Mouse (Mus musculus): ENCODE measurements at regions not wholly inside any gene's neighbourhood (a gene's known extent, or its start where the extent isn't known, plus 50 kb on each side); places are given as distances from the start of the nearest gene placed in this dataset.
A peak's percentile ranks its signal among the peaks of the same experiment; 100 is the strongest.

GRCm38 (mm10) chr8:15244770-15245485 lies 199.1 kb upstream of the BB014433 start:
- no peak for DNase-seq

GRCm38 (mm10) chr8:15235410-15235809 lies 189.5 kb upstream of the BB014433 start:
- no peak for DNase-seq

GRCm38 (mm10) chr8:15233241-15233640 lies 187.4 kb upstream of the BB014433 start:
- DNase-seq = no peak

GRCm38 (mm10) chr8:15230217-15230616 lies 184.3 kb upstream of the BB014433 start:
- peak; percentile 16 for DNase-seq

GRCm38 (mm10) chr8:15221211-15221912 lies 175.5 kb upstream of the BB014433 start:
- DNase-seq = no peak

- no peak for DNase-seq
Measured at GRCm38 (mm10) chr8:15209856-15210521, 164.1 kb upstream of the BB014433 start.

- no peak for DNase-seq
Measured at GRCm38 (mm10) chr8:15201556-15201955, 155.7 kb upstream of the BB014433 start.

- DNase-seq = no peak
Measured at GRCm38 (mm10) chr8:15190708-15191107, 144.8 kb upstream of the BB014433 start.

GRCm38 (mm10) chr8:15189079-15189612 lies 143.3 kb upstream of the BB014433 start:
- DNase-seq = no peak

Measured in layer of hippocampus, adult 9-11 months (tissue).